Mouse (Mus musculus) common myeloid progenitor, adult 5-6 weeks (primary cell): ENCODE measurements around the gene Cyp27b1. TPM values are rescaled to one million over a fixed set of nuclear protein-coding genes. Genes with fewer than 3 reads are reported as not detected.

ENCODE experiments used
- ATAC-seq: replicated peaks from 2 replicates; pipeline ENCODE4 v1.8.0; 2016; ENCODE audit warnings: low read depth, mild to moderate bottlenecking, moderate TSS enrichment, inconsistent platforms; ENCODE audit not compliant: poor library complexity, severe bottlenecking
- total RNA-seq: library from RNA; stranded (forward); fragments of 200-1000, 187-1606 nt; gene quantifications from 2 replicates; pipeline ENCODE4 v1.2.3, GENCODE M21; 2017

The Cyp27b1 gene
- total RNA-seq, 1 experiment from 2014 or later, result 0.14 TPM

DNA sequence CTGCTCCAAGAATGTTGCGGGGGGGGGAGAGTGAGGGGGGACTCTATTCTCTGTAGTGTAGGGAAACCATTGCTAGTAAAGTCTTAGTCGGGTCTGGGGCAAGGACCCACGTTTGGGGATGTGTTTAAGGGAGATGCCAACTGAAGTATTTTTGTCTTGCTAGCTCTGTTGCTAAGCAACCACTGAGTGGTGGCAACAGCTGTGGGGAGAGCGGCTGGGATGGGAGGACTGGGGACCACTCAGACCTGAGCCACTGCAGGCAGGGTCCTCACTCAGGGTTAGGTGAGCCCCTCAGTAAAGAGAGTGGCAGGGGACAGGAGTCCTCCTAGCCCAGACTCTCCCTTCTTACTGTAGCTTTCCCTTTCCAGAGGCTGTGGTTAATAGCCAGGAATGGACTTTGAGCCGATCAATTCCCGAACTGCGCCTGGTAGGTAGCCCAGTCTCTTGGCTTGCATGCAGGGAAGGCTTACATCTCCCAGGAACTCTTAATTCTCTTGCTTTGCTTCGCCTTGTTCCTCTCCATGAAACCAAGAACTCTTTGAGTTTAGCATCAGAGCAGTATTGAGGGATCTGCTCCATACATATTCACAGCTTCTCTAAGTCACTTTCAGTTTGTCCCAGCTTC, 34.1 kb downstream of the Cyp27b1 start:
- ATAC-seq, result no peak

DNA sequence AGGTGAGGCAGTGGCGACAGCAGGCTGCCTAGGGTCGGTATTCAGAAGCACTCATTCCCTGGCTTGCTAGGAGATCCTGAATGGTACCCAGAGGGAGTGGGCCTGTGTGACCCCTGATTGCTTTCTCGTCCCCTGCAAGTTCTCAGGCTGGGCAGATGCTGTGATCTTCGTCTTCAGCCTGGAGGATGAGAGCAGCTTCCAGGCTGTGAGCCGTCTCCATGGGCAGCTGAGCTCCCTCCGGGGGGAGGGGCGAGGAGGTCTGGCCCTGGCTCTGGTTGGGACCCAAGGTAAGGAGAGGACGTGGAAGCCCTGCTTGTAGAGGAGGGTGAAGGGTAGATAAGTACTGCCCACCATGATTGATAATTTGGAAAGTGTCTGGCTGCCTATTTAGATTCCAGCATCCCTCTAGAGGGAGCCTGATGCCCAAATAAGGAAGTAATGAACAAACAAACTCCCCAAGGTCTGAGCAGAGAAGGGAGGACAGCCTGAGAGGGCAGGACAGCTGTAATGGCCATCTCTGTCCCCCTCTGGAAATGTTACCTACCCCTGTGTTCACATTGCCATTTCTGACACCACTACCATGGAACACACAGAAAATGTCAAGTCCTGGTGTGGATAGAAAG, 35.4 kb downstream of the Cyp27b1 start:
- no peak for ATAC-seq

DNA sequence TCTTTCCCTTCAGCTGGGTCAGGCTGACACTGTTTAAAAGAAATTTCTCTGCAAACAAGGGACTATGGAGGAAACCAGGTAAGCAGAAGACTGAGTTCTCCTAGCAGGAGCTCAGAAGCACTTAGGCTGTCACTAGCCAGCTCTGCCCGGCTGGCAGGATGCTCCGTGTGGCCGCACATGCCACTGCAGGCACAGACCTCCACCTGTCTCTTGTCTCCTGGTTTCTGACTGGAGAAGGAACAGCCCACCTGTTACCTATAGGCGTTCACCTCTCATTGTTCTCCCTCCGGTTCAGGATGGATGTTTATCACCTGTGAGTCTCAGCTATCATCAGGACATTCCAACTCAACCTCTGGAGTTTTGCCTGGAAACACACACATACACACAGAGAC, 35.9 kb downstream of the Cyp27b1 start:
- ATAC-seq, result no peak

DNA sequence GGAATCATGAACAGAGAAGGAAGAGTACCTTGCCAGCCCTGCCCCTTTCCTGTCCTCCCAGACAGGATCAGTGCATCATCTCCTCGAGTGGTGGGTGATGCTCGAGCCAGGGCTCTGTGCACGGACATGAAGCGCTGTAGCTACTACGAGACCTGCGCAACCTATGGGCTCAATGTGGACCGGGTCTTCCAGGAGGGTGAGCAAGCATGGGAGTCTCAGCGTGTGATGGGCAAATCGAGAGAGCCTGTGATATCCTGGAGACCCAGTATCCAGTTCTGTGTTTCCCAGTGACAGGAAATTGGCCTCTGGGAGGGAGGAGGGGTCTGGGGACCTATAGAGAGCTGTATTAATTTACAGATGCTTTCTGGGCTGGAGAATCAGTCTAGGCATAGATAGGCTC, 37.0 kb downstream of the Cyp27b1 start:
- no peak for ATAC-seq

DNA sequence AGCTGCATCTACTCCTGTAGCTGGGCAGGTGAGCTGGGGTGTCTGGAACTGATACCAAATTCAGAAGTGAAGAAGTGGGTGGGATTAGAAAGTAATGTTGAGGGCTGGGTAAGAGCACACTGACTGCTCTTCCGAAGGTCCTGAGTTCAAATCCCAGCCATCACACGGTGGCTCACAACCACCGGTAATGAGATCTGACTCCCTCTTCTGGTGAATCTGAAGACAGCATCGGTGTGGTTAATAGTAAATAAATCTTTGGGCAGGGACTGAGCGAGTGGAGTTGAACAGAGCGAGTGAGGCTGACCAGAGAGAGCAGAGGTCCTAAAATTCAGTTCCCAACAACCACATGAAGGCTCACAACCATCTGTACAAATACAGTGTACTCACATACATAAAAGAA, 37.6 kb downstream of the Cyp27b1 start:
- no peak for ATAC-seq

DNA sequence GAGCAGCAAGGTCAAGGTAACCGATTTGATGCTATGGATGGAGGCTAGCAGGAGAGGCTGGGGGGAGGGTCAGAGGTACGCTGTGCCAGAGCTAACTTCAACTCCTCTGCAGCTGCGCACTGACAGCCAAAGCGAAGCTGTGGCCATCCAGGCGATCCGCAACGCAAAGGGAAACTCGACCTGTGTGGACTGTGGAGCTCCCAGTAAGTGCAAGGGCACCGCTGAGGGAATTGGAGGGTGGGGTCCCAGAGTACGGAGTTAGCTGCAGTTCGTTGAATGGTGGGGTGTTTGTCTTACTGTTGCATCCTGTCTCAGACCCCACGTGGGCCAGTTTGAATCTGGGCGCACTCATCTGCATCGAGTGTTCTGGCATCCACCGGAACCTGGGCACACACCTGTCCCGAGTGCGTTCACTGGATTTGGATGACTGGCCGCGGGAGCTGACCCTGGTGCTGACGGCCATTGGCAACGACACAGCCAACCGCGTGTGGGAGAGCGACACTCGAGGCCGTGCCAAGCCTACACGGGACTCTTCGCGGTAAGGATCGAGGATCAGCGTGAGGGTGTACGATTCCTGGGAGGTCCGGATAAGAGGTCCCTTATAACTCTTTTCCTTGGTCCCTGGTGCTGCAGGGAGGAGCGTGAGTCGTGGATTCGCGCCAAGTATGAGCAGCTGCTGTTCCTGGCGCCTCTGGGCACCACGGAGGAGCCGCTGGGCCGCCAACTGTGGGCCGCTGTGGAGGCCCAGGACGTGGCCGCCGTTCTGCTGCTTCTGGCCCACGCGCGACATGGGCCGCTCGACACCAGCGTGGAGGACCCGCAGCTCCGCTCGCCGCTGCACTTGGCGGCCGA, 42.7 kb downstream of the Cyp27b1 start:
- no peak for ATAC-seq

DNA sequence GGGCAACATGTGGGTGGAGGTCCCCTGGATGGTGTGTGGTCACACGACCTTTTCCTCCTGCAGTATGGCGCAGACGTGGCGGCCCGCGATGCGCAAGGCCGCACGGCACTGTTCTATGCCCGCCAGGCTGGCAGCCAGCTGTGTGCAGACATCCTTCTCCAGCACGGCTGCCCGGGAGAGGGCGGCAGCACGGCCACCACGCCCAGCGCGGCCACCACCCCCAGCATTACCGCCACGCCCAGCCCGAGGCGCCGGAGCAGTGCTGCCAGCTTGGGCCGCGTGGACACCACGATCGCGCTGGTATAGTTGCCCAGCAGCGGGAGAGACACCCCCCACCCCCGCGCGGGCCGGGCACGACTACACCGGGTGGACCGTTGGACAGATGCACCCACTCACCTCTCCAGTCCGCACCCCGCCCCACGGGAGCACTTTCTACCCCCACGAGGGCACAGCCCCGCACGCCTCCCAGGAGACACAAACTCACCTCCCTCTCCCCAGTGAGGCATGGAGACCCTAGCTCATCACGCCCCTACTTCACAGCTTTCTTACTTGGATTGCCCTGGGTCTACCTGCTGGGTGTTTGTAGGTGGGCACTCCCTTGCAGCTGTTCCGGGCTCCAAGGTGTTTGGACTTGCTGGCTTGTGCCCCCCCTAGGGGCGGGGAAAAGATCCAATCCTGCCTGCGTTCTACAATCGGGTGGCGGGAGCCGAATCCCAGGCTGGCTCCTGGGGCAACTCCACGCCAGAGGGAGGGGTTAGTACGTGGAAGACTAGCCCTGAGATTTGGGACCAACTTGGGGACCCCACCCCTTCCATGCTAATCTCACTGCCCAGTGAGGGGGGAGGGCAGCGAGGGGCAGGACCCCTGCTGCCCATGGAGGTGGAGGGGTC, 43.7 kb downstream of the Cyp27b1 start:
- no peak for ATAC-seq

DNA sequence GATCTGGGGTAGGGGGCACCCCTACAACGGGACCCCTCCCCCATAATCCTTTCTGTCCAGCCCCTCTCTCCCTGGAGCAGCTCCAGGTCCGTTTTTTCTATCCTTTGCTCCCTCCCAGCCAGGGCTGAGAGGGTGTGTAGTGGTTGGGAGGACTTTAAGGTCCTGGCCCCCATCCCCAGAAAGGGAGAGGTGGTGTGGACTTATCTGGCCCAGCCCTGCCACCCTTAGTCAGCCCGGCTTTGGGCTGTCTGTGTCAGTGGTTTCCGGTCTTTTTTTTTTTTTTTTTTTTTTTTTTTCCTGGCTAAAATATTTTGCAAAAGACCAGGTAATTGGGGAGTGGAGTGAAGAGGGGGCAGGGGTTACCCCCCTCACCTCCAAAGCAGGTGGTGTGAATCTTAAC, 44.7 kb downstream of the Cyp27b1 start:
- peak; percentile 59 for ATAC-seq

DNA sequence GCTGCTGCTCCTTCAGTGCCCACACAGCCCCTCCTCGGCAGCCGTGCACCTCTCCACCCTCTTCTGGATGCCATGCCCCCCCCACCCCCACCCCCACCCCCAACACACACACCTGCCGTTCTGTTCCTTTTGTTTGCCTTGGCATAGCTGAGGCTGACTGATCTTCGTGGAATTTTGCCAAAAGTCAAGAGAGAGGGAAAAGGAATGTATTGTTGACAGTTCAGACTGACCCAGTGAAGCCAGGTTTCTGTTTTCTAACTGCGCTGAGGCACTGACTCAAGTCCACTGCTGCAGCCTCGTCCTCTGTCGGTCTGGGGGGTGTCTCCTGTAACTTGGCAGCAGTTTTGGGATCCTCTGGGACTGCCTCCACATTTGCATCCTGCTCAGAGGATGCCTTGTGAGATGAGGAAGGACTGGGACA, 46.3 kb downstream of the Cyp27b1 start:
- no peak for ATAC-seq

DNA sequence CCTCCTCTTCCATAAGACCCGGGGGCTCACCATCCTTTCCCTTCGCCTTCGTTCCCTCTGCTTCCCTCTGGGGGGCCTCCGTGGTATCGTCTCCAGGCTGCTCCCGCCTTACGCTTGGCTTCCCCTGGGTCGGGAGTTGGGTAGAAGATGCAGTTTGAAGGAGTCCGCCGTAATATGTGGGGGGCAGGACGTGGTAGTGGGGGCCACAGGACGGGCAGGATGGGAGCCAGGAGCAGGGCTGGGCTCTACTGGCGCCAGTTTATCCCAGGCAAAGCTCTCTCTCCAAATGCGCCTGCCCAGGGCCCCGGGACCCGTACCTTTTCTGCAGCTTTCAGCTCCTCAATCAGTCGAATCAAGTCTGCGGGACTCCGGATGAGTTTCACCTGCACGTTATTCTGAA, 50.5 kb downstream of the Cyp27b1 start:
- ATAC-seq, result no peak

DNA sequence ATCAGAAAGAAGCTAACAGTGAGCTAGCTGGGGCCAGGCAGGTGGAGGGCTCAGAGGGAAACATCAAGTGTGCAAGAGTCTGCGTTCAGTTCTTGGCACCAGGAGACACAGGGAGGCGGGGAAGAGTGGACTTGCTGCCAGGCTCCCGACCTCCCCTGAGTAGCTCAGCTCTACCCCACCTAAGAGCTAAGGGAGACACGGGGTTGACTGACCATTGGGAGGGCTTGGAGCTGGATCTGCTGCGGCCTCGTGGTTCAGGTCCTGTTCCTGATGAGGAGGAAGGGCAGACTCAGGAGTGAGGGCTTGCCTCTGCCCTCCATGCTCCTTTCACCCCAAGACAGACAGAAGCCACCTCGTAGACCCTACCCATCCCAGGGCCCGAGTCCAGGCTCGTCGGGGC, 51.1 kb downstream of the Cyp27b1 start:
- ATAC-seq, result no peak

DNA sequence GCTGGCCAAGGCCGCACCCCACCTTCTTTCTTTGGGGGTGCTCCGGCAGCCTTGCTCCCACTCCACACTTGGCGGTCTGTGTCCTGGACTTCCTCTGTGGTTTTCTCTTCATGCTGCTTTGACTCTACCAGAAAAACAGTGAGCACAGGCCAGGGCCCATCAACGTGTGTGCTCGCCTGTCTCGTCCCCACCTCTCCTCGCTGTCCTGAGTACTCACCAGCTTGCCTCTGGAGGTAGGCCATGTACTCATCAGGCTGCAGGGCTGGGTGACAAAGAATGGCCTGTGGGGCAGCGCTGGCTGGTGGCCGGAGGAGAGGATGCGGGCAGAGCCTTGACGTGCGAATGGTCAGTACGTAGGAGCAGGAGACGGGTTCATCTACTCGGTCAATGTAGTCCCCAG, 51.8 kb downstream of the Cyp27b1 start:
- ATAC-seq, result peak; percentile 23

DNA sequence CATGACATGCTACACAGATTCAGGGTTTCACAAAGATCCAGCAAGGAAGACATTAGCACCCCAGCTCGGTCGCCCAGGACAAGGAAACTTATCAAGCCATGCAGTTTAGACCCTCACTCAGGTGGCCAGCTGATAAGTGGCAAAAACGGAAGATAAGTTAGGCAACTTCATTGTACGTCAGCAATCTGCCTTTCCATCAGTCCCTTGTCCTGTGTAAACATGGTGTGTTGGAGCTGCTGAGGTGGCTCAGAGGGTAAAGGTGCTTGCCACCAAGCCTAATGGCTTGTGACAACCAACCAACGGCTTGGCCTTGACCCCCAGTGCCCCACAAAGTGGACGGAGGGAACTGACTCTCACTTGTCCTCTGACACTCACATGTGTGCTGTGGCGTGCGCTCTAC, 52.4 kb downstream of the Cyp27b1 start:
- ATAC-seq, result peak; percentile 13; the same call in 1 of the 2 replicates

DNA sequence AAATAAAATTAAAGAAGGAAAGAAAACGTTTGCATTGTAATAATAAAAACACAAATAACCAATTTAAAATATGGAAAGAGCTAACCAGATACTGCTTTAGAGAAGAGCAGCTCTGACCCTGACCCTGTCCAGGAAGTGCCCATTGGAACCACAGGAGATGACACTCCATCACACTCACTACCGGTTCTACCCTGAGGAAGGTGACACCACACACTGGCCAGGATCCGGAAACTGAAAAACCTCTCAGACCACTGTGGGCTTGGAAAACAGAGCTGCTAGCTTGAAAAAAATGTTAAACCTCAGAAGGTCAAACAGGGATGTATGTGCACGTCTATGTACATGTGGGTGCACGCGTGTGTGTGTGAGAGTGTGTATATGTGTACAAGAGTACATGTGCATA, 53.1 kb downstream of the Cyp27b1 start:
- peak; percentile 55 for ATAC-seq

Other genes starting within 250 kb of the Cyp27b1 start
- gene Atp23, start 146.9 kb upstream of the Cyp27b1 start, total RNA-seq, result 8.4 and 11.3 TPM in 2 replicates
- gene Ctdsp2, start 69.5 kb upstream of the Cyp27b1 start, total RNA-seq, result 33.9 and 42.8 TPM in 2 replicates
- gene Avil, start 47.5 kb upstream of the Cyp27b1 start, total RNA-seq, result not detected in 2 replicates
- gene Tsfm, start 17.4 kb upstream of the Cyp27b1 start, total RNA-seq, result 40.2 and 42.3 TPM in 2 replicates
- 27.4 and 28.0 TPM in 2 replicates for gene Mettl1, start 6.8 kb upstream of the Cyp27b1 start, total RNA-seq
- not detected in 2 replicates for gene Eef1akmt3, start 6.7 kb upstream of the Cyp27b1 start, total RNA-seq
- 0.23 TPM in 1 of 2 replicates, not detected in the other for gene March9, start 11.9 kb downstream of the Cyp27b1 start, total RNA-seq
- gene Cdk4, start 15.3 kb downstream of the Cyp27b1 start, total RNA-seq, result 723 and 923 TPM in 2 replicates
- 49.9 and 62.2 TPM in 2 replicates for gene Tspan31, start 22.0 kb downstream of the Cyp27b1 start, total RNA-seq
- gene Agap2, start 27.0 kb downstream of the Cyp27b1 start, total RNA-seq, result 40.8 and 56.1 TPM in 2 replicates
- 159 TPM in 2 replicates for gene Os9, start 72.9 kb downstream of the Cyp27b1 start, total RNA-seq
- gene B4galnt1, start 117.0 kb downstream of the Cyp27b1 start, total RNA-seq, result 56.5 TPM in 2 replicates
- gene Slc26a10, start 132.4 kb downstream of the Cyp27b1 start, total RNA-seq, result 0.78 and 1.0 TPM in 2 replicates
- gene Arhgef25, start 141.8 kb downstream of the Cyp27b1 start, total RNA-seq, result 9.7 and 16.4 TPM in 2 replicates
- 29.7 and 36.7 TPM in 2 replicates for gene Dtx3, start 147.5 kb downstream of the Cyp27b1 start, total RNA-seq
- gene Pip4k2c, start 163.3 kb downstream of the Cyp27b1 start, total RNA-seq, result 15.7 and 18.7 TPM in 2 replicates
- gene Kif5a, start 215.1 kb downstream of the Cyp27b1 start, total RNA-seq, result 0.23 and 0.34 TPM in 2 replicates
- gene Dctn2, start 218.1 kb downstream of the Cyp27b1 start, total RNA-seq, result 88.5 and 108 TPM in 2 replicates
- 5.2 and 8.7 TPM in 2 replicates for gene Mbd6, start 240.8 kb downstream of the Cyp27b1 start, total RNA-seq